Mouse (Mus musculus): ENCODE data around the gene Zdhhc16.
A peak's percentile ranks its signal among the peaks of the same experiment; 100 is the strongest.

Zdhhc16 gene

DNA sequence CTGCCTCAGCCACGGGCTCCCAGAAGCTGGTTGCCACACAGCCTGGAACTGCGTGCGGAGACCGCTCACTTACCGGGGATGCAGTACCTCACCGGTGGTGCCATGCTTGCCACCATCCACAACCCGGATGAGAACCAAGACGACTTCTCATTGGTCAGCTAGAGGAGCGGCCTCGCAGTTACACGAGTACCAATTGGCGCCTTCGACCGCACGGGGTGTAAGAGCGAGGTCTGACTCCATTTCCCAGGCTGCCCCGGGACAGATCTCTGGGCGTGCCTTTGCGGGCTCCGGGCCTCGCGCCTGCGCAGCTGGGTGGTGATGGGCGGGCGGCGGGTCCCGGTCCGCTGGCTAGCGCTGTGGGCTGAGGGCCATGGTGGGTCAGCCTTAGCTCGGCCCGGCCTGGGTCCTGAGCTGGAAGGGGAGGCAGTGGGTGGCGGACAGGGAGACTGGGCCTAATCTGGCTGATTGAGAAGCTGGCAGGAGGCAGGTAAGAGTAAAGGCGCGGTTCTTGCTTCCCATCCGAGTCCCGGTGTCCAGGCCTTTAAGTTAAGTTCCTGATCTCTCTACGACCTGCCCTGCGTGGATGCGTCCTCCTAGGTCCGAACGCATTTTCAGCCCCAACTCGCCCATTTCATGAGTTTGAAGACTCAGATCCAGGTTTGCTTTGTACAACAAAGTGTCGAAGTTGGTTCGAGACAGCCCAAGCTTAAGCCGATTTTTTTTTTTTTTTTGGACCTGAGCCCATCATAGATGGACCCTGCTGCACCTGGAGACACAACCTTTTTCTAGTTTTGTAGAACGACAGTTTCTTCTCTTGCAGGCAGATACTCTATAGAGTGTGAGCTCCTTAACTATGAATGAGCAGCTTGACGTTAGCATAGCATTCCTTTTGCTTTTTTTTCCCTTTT, at the start of gene Zdhhc16, which contains the start of gene Exosc1:
Gene Zdhhc16, plus strand, starts transcription at position 302 of the 908 bp plus-strand sequence.
Gene Exosc1, minus strand, starts transcription at position 245 of the 908 bp plus-strand sequence.
- DNase-seq (ENCODE audit: low read depth, low spot score) = peak; percentile 96

DNA sequence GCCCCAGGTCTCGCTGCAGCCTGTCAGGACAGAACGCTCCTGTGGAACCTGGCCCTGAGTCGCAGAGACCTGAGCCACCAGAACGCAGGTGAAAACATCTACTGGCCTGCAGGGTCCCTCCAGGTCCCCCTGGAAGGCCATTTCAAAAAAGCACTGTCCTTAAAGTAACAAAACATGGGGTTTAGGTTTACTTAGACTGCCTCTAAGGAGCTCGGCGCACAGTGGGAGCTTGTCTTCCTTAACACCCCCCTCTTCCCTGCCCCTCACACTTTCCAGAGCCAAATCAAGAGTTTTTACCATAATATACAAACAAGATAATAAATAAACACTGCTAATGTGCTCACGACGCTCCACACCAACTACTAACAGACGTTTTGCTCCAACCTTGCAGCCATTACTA, 49.4 kb upstream of the Zdhhc16 start:
- no peak for DNase-seq (ENCODE audit: low read depth, low spot score)

DNA sequence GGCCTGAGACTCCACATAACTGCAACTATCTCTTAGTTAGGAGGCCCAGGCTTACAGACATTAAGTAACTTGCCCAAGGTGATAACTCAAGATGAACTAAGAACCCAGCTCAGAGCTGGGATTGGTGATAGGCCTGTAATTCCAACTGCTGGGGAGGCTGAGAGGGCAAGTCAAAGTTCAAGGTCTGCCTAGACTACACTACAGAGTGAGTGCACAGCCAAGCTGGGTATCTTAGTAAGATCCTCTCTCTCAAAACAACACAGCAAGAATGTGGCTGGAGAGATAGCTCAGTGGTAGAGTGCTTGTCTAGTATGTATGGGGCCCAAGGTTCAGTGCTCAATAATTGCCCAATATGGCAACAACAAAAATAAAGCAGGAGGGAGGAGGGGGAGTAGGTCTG, 45.1 kb upstream of the Zdhhc16 start:
- no peak for DNase-seq (ENCODE audit: low read depth, low spot score)

DNA sequence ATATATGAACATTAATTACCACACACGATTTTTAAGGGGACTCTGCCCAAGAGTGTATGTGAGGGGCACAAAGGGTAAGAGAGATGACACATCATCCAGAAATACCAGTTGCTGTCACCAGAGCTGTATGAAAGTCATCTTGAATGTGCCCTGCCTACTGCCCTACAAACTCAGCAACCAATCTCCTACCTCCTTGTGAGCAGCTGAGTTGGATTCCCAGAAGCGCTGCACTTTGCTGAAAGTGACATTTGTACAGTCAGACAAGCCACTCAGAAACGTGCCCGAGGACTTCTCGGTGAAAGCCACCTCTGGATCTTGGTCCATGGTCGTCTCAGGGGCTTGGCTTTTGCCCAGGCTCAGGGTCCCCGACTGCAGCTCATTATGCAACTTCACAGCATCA, 38.3 kb upstream of the Zdhhc16 start:
- no peak for DNase-seq (ENCODE audit: low read depth, low spot score)

DNA sequence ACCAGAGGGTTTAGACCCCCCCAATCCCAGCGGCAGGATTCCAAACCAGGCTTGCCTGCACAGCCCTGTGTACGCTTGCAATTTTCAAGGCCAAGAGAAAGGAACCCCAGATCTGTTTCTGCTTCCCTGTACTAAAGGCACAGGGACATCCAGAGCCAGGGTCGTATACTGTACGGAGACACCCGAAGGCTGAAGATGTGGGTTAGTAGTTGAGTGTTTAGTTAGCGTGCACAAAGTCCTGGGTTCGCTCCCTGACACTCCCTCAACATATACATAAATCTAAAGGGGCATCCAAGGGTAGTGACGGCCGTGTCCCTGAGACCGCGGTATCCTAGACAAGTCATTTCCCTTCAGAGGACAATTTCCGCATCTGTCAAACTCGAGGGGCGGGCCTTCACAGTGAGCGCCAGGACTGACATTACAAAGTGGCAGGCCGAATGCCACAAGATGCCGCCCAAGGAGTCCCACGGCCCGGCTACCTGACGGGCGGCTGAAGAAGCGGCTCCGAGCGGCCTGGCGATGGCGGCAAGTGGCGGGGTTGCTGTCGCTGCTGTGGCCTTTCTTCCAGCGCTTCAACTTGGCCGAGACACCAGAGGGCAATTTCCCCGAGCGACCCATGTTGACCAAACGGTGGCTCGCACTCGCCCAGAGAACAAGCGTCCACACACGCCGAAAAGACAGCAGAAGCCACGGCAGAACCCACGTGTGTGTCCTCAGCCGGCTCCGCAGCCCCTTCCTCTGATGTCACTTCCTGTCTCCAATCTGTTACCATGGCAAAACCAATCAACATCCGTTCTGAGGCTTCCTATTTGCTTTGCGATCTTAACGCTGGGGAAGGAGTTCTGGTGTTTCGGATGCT, 37.6 kb upstream of the Zdhhc16 start, which contains the start of gene Rrp12:
Gene Rrp12, minus strand, starts transcription at position 714 of the 859 bp plus-strand sequence.
- DNase-seq (ENCODE audit: low read depth, low spot score) = peak; percentile 81

DNA sequence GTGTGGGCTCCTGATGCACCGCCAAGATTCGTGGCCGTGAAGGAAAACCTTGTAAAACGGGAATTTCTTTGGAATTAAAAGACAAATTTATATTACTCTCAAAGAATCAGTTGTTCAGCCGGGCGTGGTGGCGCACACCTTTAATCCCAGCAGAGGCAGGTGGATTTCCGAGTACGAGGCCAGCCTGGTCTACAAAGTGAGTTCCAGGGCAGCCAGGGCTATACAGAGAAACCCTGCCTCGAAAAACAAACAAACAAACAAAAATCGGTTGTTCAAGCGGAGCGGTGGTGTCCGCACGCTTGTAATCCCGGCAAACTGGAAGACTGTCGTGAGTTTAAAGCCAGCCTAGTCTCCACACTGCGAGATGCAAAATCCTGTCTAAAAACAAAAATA, 37.0 kb upstream of the Zdhhc16 start:
- DNase-seq (ENCODE audit: low read depth, low spot score) = no peak

DNA sequence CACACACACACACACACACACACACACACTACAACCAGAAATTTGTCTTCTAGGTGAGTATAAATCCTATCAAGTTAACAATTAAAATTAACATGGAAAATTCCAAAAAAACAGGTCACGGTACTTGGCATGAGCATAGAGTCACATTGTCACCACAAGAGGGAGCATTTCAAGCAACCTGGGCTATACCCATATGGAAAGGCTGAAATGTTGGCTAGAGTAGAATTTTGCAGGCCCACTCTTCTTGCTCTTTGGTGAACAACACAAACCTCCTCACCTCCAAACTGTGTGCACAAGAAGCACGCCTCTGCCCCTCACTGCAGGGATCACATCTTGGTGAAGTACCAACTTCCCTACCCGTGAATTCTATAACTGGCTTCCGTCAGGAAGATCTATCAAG, 34.4 kb upstream of the Zdhhc16 start:
- DNase-seq (ENCODE audit: low read depth, low spot score) = peak; percentile 35

DNA sequence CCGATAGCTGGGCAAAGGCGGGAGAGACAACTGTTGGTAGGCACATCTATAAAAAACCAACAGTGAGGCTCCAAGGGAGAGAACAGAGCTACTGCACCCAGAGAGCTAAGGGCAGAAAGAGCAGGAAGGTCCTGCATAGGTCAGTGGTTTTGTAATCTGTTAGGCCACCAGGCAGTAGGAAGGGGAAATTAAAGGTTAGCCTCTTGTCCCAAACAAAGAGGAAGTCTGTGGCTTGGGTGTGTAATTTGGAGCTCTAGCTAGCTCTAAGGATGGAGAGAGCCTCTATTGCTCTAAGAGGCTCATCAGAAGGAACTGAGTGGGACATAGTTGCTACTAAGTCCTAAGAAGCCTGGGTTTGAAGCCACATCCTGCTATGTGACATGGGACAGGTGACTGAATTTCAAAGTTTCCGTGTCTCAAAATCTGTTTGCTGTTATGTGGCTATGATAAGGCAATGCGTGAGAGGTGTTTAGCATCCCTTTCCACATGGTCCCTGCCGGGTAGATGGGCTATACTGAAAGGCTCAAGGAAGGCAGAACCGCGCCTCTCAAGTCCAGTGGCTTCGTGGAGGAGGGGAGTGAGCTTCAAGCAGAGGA, 32.7 kb upstream of the Zdhhc16 start:
- DNase-seq (ENCODE audit: low read depth, low spot score) = no peak

DNA sequence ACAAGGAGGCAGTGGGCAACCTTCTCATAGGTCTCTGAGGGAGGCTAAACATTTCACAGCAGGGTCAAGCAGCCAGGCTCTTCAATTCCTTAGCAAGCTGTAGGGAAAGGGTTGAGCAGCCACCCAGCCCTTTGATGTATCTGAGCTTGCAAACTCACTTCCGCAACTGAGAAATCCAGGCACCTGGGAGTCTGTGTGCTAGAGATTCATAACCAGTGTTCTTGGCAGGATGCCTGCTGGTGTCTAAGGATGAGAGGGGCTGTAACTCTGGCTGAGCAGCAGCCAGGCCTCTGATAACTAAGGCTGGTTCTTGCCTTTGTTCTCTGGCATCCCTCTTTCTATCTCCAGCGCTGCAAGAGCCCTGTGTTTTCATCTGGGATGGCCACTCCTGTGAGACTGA, 31.6 kb upstream of the Zdhhc16 start:
- DNase-seq (ENCODE audit: low read depth, low spot score) = no peak

DNA sequence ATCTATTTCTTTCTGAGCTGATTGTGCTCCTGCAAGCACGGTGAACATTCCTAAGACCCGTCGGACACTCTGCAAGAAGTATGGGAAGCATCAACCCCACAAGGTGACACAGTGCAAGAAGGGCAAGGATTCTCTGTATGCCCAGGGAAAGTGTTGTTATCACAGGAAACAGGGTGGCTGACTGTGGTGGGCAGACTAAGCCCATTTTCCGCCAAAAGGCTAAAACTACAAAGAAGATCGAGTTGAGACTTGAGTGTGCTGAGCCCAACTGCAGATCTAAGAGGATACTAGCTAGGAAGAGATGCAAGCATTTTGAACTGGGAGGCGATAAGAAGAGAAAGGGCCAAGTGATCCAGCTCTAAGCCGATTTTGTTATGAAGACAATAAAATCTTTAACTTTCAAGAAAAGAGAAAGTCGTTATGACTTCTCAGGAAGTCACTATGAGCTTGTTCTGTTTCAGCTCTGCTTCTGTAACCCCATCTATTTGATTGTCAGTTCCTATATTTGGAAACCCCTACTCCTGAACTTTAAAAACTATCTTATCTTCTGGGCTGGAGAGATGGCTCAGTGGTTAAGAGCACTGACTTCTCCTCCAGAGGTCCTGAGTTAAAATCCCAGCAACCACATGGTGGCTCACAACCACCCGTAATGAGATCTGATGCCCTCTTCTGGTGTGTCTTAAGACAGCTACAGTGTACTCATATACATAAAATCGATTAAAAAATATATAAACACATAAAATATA, 30.3 kb upstream of the Zdhhc16 start:
- no peak for DNase-seq (ENCODE audit: low read depth, low spot score)

DNA sequence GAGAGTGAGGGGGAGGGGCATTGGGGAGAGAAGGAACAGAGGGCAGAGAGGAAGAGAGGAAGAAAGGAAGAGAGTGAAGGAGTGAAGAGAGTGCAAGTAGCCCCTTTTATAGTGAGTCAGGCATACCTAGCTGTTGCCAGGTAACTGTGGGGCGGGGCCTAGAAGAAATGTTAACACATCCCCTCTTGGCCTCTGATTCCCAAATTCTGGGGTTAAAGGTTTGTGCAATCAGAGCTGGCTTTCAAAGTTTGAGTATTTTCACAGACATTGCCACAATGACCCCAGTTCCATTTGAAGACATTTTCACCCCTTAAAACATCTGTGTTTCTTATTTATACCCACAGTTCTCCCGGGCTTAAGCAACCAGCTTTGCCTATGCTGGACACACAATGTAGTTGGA, 28.0 kb upstream of the Zdhhc16 start:
- no peak for DNase-seq (ENCODE audit: low read depth, low spot score)

DNA sequence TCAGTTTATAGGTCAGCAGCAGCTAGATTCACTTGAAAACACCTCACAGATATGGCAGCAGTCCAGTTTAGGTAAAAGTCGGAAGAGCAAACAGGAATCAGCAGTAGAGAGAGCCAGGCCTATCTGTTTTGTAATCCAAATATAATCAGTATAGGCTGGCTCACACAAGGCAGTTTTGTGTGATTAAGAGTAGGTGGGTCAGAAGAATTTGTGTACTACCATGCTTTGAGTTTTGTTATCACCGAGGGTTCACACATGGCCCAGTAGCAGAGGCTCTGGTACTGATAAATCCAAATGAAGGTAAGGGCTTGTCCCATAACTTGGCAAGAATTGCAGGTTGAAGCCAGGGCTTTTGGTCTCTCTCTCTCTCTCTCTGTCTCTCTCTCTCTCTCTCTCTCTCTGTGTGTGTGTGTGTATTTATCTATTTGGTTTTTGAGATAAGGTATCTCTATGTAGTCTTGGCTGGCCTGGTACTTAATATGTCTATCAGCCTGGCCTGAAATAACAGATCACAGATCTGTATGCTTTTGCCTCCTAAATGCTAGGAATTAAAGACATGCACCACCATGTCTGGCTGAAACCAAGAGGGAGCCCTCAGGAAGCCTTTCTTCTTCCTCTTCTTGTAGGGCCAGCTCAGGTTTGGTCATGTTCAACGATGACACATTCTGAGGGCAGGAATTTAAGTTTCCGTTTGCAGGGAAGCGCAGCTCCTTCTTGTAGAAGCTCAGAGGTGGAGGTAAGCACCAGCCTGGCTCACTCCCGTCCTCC, 26.8 kb upstream of the Zdhhc16 start:
- DNase-seq (ENCODE audit: low read depth, low spot score) = no peak

DNA sequence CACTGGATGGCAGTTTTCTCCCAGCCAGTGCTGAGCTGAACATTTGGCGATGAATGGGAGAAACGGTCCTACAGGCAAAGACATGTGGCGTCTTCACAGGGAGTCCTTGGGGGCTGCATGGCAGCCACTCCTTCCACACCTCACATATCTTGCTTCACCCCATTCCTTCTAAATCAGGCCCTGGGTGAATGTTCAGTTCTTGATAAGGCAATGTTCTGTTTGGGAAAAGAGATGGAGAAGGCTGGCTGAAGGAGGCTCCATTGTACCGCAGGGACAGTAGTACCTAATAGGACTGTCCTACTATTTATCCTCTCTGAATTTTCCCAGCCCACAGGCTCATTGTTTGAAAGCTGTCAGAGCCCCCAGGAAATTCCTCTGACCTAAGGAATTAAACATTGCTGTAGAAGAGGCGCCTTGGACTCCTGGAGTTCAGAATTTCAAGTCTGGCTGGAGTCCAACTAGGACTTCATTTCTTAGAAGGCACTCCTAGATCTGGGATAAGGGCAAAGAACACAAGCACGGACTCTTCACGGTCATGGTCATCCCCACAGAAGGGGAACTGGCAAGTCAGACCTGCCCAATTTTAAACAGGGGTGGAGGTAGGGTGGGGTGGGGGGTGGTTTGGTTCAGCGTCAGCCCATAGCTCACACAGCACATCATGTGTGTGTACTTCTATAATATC, 26.1 kb upstream of the Zdhhc16 start:
- DNase-seq (ENCODE audit: low read depth, low spot score) = no peak

DNA sequence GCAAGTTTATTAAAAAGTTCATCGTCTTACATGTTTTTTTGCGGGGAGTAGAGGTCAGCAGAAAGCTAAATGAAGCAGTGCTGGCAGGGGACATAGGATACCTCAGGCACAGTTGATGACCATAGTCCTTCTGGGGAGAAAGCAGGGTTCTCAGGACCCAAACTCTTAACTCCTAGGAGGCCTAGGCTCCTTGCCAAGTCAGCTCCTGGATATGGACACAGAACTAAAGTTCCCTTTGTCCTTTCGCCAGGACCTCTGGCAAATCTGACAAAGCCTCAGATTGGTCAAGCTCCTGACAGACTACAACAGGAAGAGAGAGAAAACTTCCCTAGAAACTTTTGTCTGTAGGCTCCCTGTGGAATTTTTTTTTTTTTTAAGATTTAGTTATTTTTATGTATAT, 24.5 kb upstream of the Zdhhc16 start:
- no peak for DNase-seq (ENCODE audit: low read depth, low spot score)

DNA sequence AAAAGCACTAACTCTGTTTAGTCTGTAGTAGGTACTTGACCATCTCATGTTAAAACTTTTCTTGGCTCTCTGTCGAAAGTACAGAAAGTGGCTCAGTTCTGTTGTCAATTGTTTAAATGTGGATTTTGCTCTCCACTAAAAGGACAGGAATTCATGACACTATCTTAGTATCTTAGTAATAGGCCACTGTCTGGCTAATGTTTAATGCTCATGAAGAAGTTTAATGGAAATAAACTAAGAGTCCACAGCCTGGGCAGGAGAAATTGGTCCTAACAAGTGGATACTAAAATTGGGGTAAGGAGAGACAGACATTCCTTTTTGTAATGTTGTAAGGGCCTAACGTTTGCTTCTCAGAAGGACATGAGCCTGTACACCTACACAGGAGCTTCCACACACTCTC, 22.9 kb upstream of the Zdhhc16 start:
- no peak for DNase-seq (ENCODE audit: low read depth, low spot score)

DNA sequence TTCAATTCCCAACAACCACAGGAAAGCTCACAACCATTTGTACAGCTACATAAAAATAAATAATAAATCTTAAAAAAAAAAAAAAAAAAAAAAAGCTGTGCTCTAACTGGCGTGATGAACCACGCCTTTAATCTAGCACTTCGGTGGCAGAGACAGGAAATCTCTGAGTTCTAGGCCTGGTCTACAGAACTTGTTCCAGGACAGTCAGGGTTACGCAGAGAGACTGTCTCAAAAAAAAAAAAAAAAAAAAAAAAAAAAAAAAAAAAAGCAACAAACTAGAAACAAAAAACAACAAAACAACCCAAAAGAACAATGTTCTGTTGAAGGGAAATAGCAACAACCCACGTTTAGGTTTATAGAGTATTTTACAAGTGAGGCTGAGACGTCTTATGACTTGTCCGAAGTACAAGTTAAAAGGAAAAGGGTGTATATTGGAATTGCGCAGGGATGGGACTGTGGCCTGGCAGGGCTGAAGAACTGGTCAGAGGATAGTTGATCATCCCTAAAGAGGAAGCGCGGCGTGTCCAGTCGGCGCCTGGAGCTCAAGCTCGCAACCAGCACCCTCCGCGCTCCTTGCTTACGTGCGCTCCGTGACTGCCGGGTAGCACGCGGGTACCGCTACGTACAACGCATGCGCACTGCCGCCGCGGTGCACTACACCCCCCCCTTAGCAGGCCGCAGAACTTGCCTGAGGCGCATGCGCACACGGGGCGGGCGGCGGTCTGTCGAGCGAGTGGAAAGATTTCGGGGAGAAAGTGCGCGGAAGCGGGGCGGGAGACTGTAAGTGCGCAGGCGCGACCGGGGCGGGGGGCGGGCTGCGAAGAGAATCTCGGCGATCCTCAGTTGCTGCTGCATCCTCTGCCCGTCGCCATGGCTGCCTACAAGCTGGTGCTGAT, 21.9 kb upstream of the Zdhhc16 start, which contains the start of gene Pgam1:
Gene Pgam1, plus strand, starts transcription at position 746 of the 896 bp plus-strand sequence.
- DNase-seq (ENCODE audit: low read depth, low spot score) = peak; percentile 99

DNA sequence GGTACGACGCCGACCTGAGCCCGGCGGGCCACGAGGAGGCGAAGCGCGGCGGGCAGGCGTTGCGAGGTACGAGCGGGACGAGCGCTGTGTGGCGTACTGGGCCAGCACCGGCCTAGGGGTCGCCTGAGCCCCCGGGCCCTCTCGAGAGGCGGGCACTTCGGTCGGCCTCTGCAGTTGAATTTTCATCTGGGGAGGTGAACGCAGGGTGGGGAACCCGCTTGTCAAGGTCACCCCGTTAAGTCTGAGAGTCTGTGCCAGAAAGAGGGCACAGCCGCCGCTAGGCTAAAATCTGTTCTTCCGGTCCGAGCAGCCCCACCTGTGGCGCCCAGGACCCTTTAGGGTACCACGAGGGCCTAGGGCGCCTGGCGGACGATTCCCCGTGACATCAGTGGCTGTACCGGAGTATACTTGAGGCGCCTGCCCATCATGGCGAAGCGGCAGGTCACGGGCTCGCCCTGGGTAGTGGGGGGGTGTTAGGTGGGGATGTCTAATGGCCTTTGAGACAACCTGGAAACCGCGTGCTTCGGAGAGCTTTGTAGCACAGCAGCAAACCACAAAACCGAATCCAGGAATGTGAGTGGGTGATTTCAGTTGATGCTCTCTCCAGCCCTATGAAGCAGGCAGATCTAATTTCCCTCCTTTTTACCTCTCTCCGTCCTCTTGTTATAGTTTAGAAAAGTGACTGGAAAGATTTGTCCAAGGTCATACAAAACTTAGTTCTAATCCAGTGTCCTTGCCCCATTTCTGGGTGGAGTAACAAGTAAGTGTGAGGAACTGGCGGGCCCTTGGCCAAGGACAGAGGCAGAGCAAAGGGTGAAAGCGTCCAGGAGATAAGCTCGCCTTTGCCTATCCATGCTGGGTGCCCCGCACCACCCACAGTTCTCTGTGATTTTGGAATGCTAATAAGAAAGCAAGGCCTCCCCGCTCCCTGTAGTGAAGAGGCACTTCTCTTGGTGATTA, 20.9 kb upstream of the Zdhhc16 start:
- DNase-seq (ENCODE audit: low read depth, low spot score) = no peak
